Mouse (Mus musculus) lung, embryonic 16.5 days (tissue): ENCODE measurements around the gene Cela2a. TPM values are rescaled to one million over a fixed set of nuclear protein-coding genes. Genes with fewer than 3 reads are reported as not detected.

Experiments
- ATAC-seq: fragments of 200-750 bp; cut with Nextera tagmentation; 2 replicates; pipeline ENCODE4 v1.8.0; 2017; ENCODE audit warnings: low read depth, mild to moderate bottlenecking, moderate library complexity
- H3K27ac ChIP-seq: fragments of 300-500 bp; sonication (generic); 2 replicates; pipeline ENCODE4 v1.5.1; 2014; ENCODE audit warnings: mild to moderate bottlenecking, control low read depth, low read length
- H3K27me3 ChIP-seq: fragments of 300-500 bp; sonication (generic); 2 replicates; pipeline ENCODE4 v1.6.1; 2014; ENCODE audit warnings: low read depth, low read length, mixed read lengths; ENCODE audit not compliant: control insufficient read depth, insufficient read depth
- H3K36me3 ChIP-seq: fragments of 300-500 bp; sonication (generic); 2 replicates; pipeline ENCODE4 v1.6.1; 2014; ENCODE audit warnings: low read length; ENCODE audit not compliant: control insufficient read depth, insufficient read depth
- H3K4me1 ChIP-seq: fragments of 300-500 bp; sonication (generic); replicated peaks from 2 replicates; pipeline ENCODE4 v1.6.1; 2014; ENCODE audit warnings: low read length, mixed read lengths; ENCODE audit not compliant: control insufficient read depth, insufficient read depth
- H3K4me2 ChIP-seq: fragments of 300-500 bp; sonication (generic); 2 replicates; pipeline ENCODE4 v1.6.1; 2014; ENCODE audit warnings: low read depth, low read length, control low read depth
- H3K4me3 ChIP-seq: fragments of 300-500 bp; sonication (generic); 2 replicates; pipeline ENCODE4 v1.5.1; 2014; ENCODE audit warnings: mild to moderate bottlenecking, low read length, control low read depth
- H3K9ac ChIP-seq: fragments of 300-500 bp; sonication (generic); 2 replicates; pipeline ENCODE4 v1.6.1; 2014; ENCODE audit warnings: low read length, control low read depth
- H3K9me3 ChIP-seq: fragments of 300-500 bp; sonication (generic); 2 replicates; pipeline ENCODE4 v1.6.1; 2016; ENCODE audit warnings: low read length; ENCODE audit not compliant: control insufficient read depth
- WGBS: fragments of 180-500 bp; shearing (Covaris S2); extraction: QIAGEN DNeasy Blood & Tissue Kit; methylation state at CpG from one replicate; pipeline ENCODE4 v1.1.7; 2014; 5-methylcytosine and 5-hydroxymethylcytosine counted together
- polyA plus RNA-seq: library from polyadenylated mRNA; unstranded; fragments of >200 nt; fragmentation: Nextera tagmentation; extraction: Ambion mirVana; gene quantifications from 2 replicates; pipeline ENCODE4 v1.2.1, GENCODE M21; 2015

Cela2a gene
- polyA plus RNA-seq, 1 experiment from 2014 or later = not detected

DNA sequence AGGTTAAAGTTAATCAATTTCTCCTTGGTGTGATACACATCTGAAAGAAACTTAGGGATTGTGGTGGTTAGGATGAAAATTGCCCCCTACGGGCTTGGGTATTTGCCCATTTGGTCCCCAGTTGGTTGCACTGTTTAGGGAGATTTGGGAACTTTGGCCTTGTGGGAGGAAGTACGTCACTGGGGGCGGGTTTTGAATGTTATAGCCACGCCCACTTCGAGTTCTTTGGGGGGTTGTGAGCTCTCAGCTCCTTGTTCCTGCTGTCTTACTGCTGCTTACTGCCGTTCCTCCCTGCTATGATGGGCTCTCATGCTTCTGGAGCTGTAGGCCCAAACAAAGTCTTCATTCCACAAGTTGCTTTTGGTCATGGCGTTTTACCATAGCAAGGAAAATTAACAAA is 5.4 kb upstream of the Cela2a start:
- no peak overlapping the region for H3K4me3 ChIP-seq
- 74% methylated on average over 7 of the region's 7 CpGs for WGBS
- no peak overlapping the region for H3K27ac ChIP-seq
- no peak overlapping the region for H3K9ac ChIP-seq
- no peaks in the 10 kb centered on the region for H3K36me3 ChIP-seq
- no peak overlapping the region for H3K4me2 ChIP-seq
- H3K4me1 ChIP-seq = no peaks in the 10 kb centered on the region
- no peak for ATAC-seq
- H3K9me3 ChIP-seq = no peaks in the 10 kb centered on the region
- no peaks in the 10 kb centered on the region for H3K27me3 ChIP-seq

DNA sequence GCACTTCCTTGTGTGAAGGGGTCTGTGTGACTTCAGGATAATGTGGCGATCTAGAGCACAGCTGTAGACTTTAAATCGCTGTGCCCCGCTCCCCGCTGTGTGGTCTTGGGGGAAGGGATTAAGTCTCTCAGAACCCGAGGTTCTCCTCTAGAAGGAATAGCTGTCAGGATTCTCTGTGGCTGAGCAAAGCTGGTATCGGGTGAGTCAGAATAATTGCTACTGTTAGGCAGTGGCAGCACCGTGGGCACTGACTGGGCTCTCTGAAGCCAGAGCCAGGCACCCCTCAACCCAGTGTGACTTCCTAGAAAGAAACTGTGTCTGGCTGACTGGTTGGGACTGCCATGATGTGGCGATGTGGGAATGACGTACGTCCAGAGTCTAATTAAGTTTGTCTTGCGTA is 4.4 kb upstream of the Cela2a start:
- Histone ChIP-seq H3K9me3 (no peaks in the 10 kb centered on the region), H3K27ac (no peak overlapping the region), H3K36me3 (no peaks in the 10 kb centered on the region), H3K9ac (no peak overlapping the region), H3K4me3 (no peak overlapping the region), H3K4me2 (no peak overlapping the region), H3K27me3 (no peaks in the 10 kb centered on the region), H3K4me1 (no peaks in the 10 kb centered on the region)
- WGBS = 56% methylated on average over 11 of the region's 11 CpGs
- no peak for ATAC-seq

DNA sequence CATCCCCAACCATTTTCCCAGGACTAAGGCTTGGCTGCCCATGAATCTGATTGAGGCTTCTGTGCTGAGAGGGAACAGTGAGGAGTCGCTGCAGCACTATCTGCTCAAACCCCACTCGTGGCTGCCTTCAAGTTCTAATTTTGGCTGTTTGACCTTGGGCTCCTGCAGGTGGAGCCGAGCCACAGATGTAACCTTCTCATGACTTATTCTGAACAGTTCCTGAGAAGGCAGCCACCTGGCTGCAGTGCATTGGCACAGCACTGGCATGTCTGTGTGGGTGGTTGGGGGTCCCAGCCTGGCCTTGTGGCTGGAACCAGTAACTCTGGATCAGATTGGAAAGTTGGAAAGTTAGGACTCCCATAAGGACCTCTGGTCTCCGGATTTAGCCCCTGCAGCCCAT is 2.2 kb upstream of the Cela2a start:
- Histone ChIP-seq H3K36me3 (no peaks in the 10 kb centered on the region), H3K9me3 (no peaks in the 10 kb centered on the region), H3K4me3 (no peak overlapping the region), H3K4me2 (no peak overlapping the region), H3K27me3 (no peaks in the 10 kb centered on the region), H3K27ac (no peak overlapping the region), H3K9ac (no peak overlapping the region), H3K4me1 (no peaks in the 10 kb centered on the region)
- no peak for ATAC-seq
- 53% methylated on average over 4 of the region's 4 CpGs for WGBS

DNA sequence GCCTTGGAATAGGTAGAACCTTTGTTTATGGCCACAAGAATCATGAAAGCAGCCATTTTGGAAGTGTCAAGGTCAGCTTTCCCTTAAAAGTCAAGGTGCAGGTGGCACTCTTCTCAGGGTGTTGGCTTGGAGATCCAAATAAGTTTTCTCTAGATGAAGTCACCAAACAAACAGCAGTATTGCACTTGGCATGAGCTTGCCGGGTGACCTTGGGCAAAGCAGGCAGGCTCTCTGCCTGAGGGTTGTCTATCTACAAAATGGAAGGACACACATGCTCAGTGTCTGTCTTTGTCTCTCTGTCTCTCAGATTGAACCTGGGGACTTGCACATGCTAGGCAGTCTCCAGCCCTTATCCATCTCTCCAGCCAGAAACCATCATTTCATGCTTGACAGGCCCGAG is 1.4 kb upstream of the Cela2a start:
- H3K4me3 ChIP-seq = no peak overlapping the region
- H3K27ac ChIP-seq = no peak overlapping the region
- ATAC-seq = no peak
- no peaks in the 10 kb centered on the region for H3K4me1 ChIP-seq
- no peak overlapping the region for H3K9ac ChIP-seq
- no peaks in the 10 kb centered on the region for H3K9me3 ChIP-seq
- no peaks in the 10 kb centered on the region for H3K36me3 ChIP-seq
- H3K4me2 ChIP-seq = no peak overlapping the region
- 80% methylated on average over 2 of the region's 2 CpGs for WGBS
- H3K27me3 ChIP-seq = no peaks in the 10 kb centered on the region

DNA sequence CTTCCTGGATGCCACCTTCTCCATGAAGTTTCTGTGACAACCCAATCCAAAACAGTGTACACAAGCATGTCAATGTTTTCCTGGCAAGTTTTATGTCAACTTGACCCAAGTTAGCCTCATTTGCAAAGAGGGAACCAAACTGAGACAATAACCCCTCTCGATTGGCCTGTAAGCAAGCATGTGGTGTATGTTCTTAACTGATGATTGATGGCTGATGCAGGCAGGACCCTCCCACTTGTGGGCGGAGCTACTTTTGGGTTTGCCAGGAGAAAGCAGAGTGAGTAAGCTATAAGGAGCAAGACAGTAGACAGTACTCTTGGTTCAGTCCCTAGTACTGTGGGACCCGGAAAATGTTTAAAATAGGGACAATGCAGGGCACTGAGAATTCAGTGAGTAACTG is 3.0 kb downstream of the Cela2a start:
- Histone ChIP-seq H3K4me1 (no peaks in the 10 kb centered on the region), H3K27ac (no peak overlapping the region), H3K4me3 (no peak overlapping the region), H3K9ac (no peak overlapping the region), H3K9me3 (no peaks in the 10 kb centered on the region), H3K27me3 (no peaks in the 10 kb centered on the region), H3K36me3 (no peaks in the 10 kb centered on the region), H3K4me2 (no peak overlapping the region)
- ATAC-seq = no peak
- 43% methylated on average over 3 of the region's 3 CpGs for WGBS

DNA sequence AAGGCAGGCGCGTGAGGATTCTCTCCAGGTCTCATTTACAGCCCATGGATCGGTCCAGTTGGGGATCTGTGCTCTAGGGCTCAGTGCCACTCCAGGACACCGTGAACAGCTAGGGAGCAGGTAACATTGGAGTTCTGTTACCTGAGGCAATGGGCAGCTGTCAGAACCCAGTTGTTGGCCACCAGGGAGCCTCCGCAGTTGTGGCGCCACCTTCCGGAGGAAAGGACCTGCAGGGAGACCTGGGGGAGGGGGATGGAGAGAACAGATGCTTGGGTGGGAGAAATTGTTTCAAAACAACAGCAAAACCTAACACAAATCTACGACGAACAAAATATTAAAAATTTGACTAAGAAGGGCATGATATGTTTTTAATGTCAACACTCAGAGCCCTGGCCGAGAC is 3.9 kb downstream of the Cela2a start:
- H3K4me2 ChIP-seq = no peak overlapping the region
- WGBS = 74% methylated on average over 10 of the region's 10 CpGs
- H3K9me3 ChIP-seq = no peaks in the 10 kb centered on the region
- H3K9ac ChIP-seq = no peak overlapping the region
- H3K27ac ChIP-seq = no peak overlapping the region
- ATAC-seq = no peak
- H3K4me1 ChIP-seq = no peaks in the 10 kb centered on the region
- H3K4me3 ChIP-seq = no peak overlapping the region
- no peaks in the 10 kb centered on the region for H3K36me3 ChIP-seq
- H3K27me3 ChIP-seq = no peaks in the 10 kb centered on the region

DNA sequence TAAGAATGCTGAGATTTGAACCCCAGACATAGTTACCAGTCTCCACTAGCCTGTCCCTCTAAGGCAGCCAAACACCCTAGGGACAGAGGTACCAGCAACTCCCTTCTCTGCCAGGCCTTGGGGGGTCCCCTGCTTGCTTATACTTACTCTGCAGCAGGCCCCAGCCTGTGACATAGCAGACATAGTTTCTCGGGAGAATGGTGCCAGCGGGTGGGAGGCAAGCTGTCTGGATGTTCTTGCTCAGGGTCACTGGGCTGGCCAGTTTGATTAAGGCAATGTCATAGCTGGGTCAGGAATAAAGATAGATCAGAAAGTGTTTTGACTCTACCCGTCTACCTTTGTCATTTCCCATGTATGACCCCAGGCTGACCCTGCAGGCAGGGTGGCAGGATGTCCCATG is 4.8 kb downstream of the Cela2a start:
- Histone ChIP-seq H3K4me1 (no peaks in the 10 kb centered on the region), H3K27me3 (no peaks in the 10 kb centered on the region), H3K4me3 (no peak overlapping the region), H3K36me3 (no peaks in the 10 kb centered on the region), H3K4me2 (no peak overlapping the region), H3K9me3 (no peaks in the 10 kb centered on the region), H3K27ac (no peak overlapping the region), H3K9ac (no peak overlapping the region)
- WGBS = 42% methylated on average over 3 of the region's 3 CpGs
- ATAC-seq = no peak

DNA sequence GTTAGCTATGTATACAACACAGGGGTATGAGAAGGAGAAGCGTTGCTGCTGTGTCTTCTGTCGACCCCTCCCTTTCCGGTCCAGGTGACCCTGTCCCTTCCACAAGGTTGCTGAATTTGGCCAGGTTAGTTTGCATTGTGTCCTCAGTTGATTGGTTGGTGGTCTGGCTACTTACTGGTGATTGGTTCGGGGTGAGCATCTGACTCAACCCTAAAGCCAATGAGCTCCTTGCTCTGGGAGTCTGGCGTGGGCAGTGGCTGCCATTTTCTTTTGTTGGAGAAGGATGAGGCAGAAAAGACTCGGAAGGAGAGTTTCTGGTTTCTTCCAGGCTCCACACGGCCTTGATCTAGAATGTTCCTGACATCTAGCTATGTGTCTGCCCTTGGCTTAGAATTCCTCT is 6.6 kb downstream of the Cela2a start:
- no peaks in the 10 kb centered on the region for H3K27me3 ChIP-seq
- WGBS = 87% methylated on average over 7 of the region's 7 CpGs
- no peak overlapping the region for H3K9ac ChIP-seq
- no peak overlapping the region for H3K4me2 ChIP-seq
- ATAC-seq = no peak
- H3K4me3 ChIP-seq = no peak overlapping the region
- H3K9me3 ChIP-seq = no peaks in the 10 kb centered on the region
- no peaks in the 10 kb centered on the region for H3K4me1 ChIP-seq
- no peaks in the 10 kb centered on the region for H3K36me3 ChIP-seq
- H3K27ac ChIP-seq = no peak overlapping the region

DNA sequence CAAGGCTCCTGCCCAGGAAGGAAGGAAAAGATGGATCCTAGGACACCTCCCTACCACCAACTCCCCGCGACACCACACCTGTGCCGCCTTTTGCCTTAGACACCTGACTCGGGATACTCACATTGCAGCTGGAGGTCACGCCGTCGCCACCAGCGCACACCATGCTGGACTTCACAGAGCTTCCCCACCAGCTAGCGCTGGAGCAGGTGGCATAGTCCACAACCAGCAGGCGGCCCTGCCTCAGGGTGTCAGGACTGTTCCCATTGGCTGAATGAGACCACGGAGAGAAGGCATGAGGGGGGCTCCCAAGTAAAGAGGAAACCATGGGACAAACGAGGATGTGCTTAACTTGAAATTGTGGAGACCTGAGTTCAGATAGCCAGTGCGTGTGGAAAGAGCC is 7.1 kb downstream of the Cela2a start:
- Histone ChIP-seq H3K36me3 (no peaks in the 10 kb centered on the region), H3K27ac (no peak overlapping the region), H3K4me3 (no peak overlapping the region), H3K9me3 (no peaks in the 10 kb centered on the region), H3K4me2 (no peak overlapping the region), H3K4me1 (no peaks in the 10 kb centered on the region), H3K9ac (no peak overlapping the region), H3K27me3 (no peaks in the 10 kb centered on the region)
- ATAC-seq = no peak
- WGBS = 79% methylated on average over 13 of the region's 13 CpGs

DNA sequence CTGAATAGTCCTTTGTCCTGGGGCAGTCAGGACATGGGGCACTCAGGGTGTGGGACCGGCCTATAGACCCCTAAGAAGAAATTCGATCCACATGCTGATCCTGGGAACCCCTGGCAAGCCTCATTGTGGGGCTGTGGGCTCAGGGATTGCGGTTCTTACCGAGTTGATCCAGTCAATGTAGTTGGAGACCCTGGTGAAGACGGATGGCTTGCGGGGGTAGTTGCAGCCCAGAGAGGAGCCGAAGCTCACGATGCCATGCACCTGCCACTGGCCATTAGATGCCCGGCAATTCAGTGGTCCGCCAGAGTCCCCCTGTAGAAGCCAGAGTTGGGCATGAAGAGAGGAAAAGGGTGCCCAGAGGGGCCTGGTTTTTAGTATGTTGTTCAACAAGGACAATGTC is 8.3 kb downstream of the Cela2a start:
- Histone ChIP-seq H3K27ac (no peak overlapping the region), H3K4me1 (no peaks in the 10 kb centered on the region), H3K4me2 (no peak overlapping the region), H3K27me3 (no peaks in the 10 kb centered on the region), H3K9ac (no peak overlapping the region), H3K9me3 (no peaks in the 10 kb centered on the region), H3K4me3 (no peak overlapping the region), H3K36me3 (peaks cover 3% of the 10 kb centered on the region)
- ATAC-seq = no peak
- WGBS = 76% methylated on average over 10 of the region's 10 CpGs
